Mouse (Mus musculus) embryonic facial prominence, embryonic 14.5 days (tissue): ENCODE data around the gene Stk24. TPM values are rescaled to one million over a fixed set of nuclear protein-coding genes. Genes with fewer than 3 reads are reported as not detected.
"Not testable (repeated sequence)": the region's sequence is repeated elsewhere in the genome, so short reads cannot be mapped to it uniquely, and the experiment has no call there.

Source experiments
- ATAC-seq: fragments of 200-750 bp; cut with Nextera tagmentation; 2 replicates; pipeline ENCODE4 v1.8.0; 2017; ENCODE audit warnings: low read depth, moderate number of reproducible peaks, moderate TSS enrichment
- DNase-seq: peaks from one replicate; pipeline ENCODE4 v3.0.0-alpha.2; 2015; ENCODE audit warnings: low spot score
- H3K27ac ChIP-seq: fragments of 300-500 bp; sonication (generic); replicated peaks from 2 replicates; pipeline ENCODE4 v1.5.1; 2014; ENCODE audit warnings: low read depth, mild to moderate bottlenecking, low read length, moderate library complexity
- H3K27me3 ChIP-seq: fragments of 300-500 bp; sonication (generic); replicated peaks from 2 replicates; pipeline ENCODE4 v1.6.1; 2014; ENCODE audit warnings: low read length; ENCODE audit not compliant: control insufficient read depth, insufficient read depth
- H3K36me3 ChIP-seq: fragments of 300-500 bp; sonication (generic); 2 replicates; pipeline ENCODE4 v1.6.1; 2014; ENCODE audit warnings: low read length, mixed read lengths; ENCODE audit not compliant: control insufficient read depth, insufficient read depth
- H3K4me1 ChIP-seq: fragments of 300-500 bp; sonication (generic); 2 replicates; pipeline ENCODE4 v1.6.1; 2014; ENCODE audit warnings: antibody characterized with exemption, low read length; ENCODE audit not compliant: control insufficient read depth, insufficient read depth
- H3K4me2 ChIP-seq: fragments of 300-500 bp; sonication (generic); 2 replicates; pipeline ENCODE4 v1.6.1; 2014; ENCODE audit warnings: low read depth, mild to moderate bottlenecking, low read length, moderate library complexity, mixed read lengths
- H3K4me3 ChIP-seq: fragments of 300-500 bp; sonication (generic); 2 replicates; pipeline ENCODE4 v1.5.1; 2014; ENCODE audit warnings: low read depth, mild to moderate bottlenecking, low read length
- H3K9ac ChIP-seq: fragments of 300-500 bp; sonication (generic); 2 replicates; pipeline ENCODE4 v1.6.1; 2014; ENCODE audit warnings: low read depth, mild to moderate bottlenecking, low read length, moderate library complexity, mixed read lengths
- H3K9me3 ChIP-seq: fragments of 300-500 bp; sonication (generic); 2 replicates; pipeline ENCODE4 v1.6.1; 2016; ENCODE audit warnings: low read length; ENCODE audit not compliant: control insufficient read depth
- WGBS: fragments of 180-500 bp; shearing (Covaris S2); extraction: QIAGEN DNeasy Blood & Tissue Kit; methylation state at CpG from one replicate; pipeline ENCODE4 v1.1.7; 2014; 5-methylcytosine and 5-hydroxymethylcytosine counted together
- polyA plus RNA-seq: library from polyadenylated mRNA; unstranded; fragments of >200 nt; fragmentation: Nextera tagmentation; extraction: Ambion mirVana; gene quantifications from 2 replicates; pipeline ENCODE4 v1.2.1, GENCODE M21; 2014

Gene Stk24
- polyA plus RNA-seq, 1 experiment from 2014 or later: 38.9 TPM

DNA sequence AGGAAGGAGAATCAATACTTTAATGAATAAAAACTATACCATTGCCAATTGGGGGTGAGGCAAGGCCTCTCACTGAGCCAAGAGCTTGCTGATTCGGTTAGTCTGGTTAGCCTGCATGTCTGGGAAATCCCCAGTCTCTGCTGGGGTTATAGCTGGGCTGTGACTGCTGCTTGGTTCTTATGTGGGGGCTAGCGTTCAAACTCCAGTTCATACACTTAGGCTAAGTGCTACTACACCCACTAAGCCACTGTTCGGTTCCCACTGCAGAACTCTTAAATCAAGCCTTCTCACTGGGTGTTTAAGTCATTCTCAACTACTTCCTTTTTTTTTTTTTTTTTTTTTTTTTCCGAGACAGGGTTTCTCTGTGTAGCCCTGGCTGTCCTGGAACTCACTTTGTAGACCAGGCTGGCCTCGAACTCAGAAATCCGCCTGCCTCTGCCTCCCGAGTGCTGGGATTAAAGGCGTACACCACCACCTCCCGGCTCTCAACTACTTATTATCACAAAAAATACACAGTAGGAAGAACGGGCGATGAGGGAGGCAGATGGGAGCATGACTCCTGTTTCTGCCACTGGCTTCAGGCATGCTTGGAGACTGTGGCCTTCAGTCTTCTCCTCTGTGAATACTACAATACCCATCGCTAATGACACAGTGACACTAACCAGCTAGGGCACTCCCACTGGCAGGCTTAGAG, 37.0 kb upstream of the Stk24 start:
- Histone ChIP-seq H3K4me1 (no peaks in the 10 kb centered on the region), H3K36me3 (no peaks in the 10 kb centered on the region), H3K27me3 (no peaks in the 10 kb centered on the region), H3K4me3 (no peak overlapping the region), H3K9ac (no peak overlapping the region), H3K4me2 (no peak overlapping the region), H3K9me3 (peaks cover 10% of the 10 kb centered on the region; the same call in 1 of the 2 replicates), H3K27ac (no peak overlapping the region)
- DNase-seq (no peak), ATAC-seq (no peak)
- WGBS: 83% methylated on average over 11 of the region's 12 CpGs

DNA sequence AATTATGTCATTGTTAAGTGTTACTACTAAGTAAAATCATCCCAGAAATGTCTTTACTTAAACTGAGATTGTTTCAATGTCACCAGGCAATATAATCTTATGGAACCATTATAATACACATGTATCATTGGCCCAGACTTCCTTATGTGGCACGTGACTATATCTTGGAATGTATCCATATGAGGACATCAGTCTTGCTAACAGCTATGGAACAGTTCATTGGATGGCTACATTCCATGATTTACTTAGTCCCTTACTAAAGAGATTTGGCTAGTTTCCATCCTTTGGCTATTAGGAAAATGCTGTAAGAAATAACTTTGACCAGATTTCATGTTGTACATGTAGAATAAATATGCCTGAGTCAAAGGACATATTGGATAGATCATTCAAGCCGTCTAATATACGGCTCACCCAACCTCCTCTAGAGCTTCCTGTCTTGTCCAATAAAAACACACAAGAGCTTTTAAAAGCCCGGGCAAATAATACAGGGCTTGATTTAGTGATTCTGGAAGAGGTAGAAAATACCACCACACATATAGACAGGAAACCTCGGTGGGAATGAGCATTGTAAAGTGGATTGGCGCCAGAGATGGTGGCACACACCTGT, 34.9 kb upstream of the Stk24 start:
- Histone ChIP-seq H3K9ac (no peak overlapping the region), H3K27ac (no peak overlapping the region), H3K36me3 (no peaks in the 10 kb centered on the region), H3K9me3 (no peaks in the 10 kb centered on the region), H3K27me3 (no peaks in the 10 kb centered on the region), H3K4me3 (no peak overlapping the region), H3K4me1 (no peaks in the 10 kb centered on the region), H3K4me2 (no peak overlapping the region)
- WGBS: 74% methylated on average over 6 of the region's 6 CpGs
- DNase-seq (peak; percentile 54), ATAC-seq (no peak)

DNA sequence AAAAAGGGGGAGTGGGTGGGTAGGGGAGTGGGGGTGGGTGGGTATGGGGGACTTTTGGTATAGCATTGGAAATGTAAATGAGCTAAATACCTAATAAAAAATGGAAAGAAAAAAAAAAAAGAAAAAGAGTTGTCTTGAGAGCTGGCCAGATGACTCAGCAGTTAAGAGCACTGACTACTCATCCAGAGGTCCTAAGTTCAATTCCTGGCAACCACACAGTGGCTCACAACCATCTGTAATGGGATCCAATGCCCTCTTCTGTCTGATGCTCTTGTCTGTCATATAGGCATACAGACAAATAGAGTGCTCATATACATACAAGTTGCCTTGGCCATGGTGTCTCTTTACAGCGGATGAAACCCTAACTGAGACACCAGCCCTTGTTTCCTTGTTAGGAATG, 33.9 kb upstream of the Stk24 start:
- not testable (repeated sequence) for H3K27ac ChIP-seq, H3K36me3 ChIP-seq, H3K27me3 ChIP-seq, H3K4me3 ChIP-seq, DNase-seq, ATAC-seq, H3K4me2 ChIP-seq, H3K4me1 ChIP-seq, H3K9me3 ChIP-seq, H3K9ac ChIP-seq
- WGBS: 95% methylated on average over 1 of the region's 1 CpGs

DNA sequence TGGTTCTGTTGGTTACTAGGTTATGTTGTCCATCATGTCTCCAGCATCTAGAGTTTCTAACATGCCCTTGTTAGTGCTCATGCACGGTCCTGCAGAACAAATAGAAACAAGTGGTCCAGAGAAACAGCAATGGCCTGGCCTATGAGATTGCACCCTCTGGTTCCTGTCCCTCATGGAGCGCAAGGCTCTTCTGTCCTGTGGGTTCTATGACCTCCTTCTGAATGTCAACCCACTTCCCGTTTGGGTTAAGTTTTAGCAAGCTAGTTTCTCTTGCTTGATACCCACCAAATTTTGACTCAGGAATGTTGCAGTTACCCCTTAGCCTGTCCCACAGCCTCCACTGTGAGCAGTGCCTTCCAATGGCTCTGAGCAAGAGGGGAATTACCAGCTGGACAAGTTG, 29.1 kb upstream of the Stk24 start:
- Histone ChIP-seq H3K9ac (no peak overlapping the region), H3K27me3 (no peaks in the 10 kb centered on the region), H3K4me2 (no peak overlapping the region), H3K36me3 (no peaks in the 10 kb centered on the region), H3K4me3 (no peak overlapping the region), H3K9me3 (no peaks in the 10 kb centered on the region), H3K4me1 (no peaks in the 10 kb centered on the region), H3K27ac (no peak overlapping the region)
- ATAC-seq: no peak
- WGBS: 80% methylated on average over 3 of the region's 3 CpGs
- no peak for DNase-seq

DNA sequence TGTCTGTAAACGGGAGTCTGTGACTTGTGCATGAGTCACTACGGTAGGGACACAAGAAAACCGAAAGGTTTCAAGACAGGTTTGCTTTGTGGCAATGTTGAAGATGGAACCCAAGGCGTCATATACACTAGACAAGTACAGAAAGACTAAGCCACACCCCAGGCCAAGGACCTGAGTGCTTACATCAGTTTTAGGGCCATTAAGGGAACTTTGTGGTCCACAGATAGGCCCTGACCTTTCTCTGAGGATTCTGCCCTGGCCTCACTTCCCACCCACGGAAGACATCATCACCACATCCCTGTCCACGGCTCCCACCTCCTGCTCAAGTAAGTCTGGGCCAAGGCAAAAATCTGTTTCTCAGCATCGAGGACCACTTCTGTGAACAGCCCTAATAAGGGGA, 27.1 kb upstream of the Stk24 start:
- Histone ChIP-seq H3K27me3 (no peaks in the 10 kb centered on the region), H3K9ac (no peak overlapping the region), H3K4me3 (no peak overlapping the region), H3K4me1 (no peaks in the 10 kb centered on the region), H3K4me2 (no peak overlapping the region), H3K36me3 (no peaks in the 10 kb centered on the region), H3K9me3 (0 out of 2 replicates have a peak, but pooled peaks cover 3% of the 10 kb centered on the region), H3K27ac (no peak overlapping the region)
- no peak for ATAC-seq
- WGBS: 94% methylated on average over 7 of the region's 7 CpGs
- DNase-seq: no peak

DNA sequence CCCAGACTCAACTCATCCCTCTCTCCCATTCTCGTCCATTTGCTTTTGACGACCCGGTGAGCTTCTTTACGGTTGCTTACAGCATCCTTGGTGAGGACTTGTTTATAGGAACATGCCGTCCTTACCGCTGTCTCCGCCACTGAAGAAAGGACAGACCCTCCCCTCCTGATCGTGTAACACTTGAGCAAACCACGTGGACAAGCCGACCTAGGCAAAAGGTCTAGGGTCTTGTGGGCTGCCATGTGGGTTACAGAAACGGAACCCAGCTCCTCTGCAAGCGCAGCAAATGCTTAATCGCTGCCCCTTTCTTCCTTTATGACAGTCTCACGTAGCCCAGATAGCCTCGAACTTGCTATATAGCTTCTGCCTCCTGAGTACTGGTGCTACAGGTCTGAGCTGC, 25.7 kb upstream of the Stk24 start:
- no peaks in the 10 kb centered on the region for H3K4me1 ChIP-seq
- H3K27ac ChIP-seq: no peak overlapping the region
- peak overlapping the region; percentile 46 for H3K4me2 ChIP-seq
- no peak for ATAC-seq
- no peak overlapping the region for H3K4me3 ChIP-seq
- WGBS: 56% methylated on average over 15 of the region's 15 CpGs
- no peak overlapping the region; the same call in 1 of the 2 replicates for H3K9ac ChIP-seq
- DNase-seq: no peak
- H3K27me3 ChIP-seq: no peaks in the 10 kb centered on the region
- H3K9me3 ChIP-seq: 0 out of 2 replicates have a peak, but pooled peaks cover 3% of the 10 kb centered on the region
- no peaks in the 10 kb centered on the region for H3K36me3 ChIP-seq

DNA sequence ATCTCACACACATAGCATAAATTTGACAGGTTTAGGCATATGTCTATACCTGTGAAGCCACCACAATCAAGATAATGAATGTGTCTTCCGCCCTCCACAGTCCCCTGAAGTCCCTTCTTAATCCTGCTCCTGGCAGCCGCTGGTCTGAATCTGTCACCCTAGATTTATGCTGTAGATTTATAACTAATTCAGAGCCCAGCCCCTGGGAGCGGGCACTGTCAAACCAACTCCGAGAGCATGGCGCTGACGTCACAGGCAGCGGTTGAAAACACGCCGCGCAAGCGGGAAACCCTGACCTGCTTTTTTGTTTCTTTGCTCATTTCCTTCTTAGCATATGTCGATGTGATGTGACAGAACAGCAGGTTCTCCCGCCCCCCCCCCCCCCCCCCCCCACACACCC, 25.3 kb upstream of the Stk24 start:
- Histone ChIP-seq H3K9me3 (0 out of 2 replicates have a peak, but pooled peaks cover 3% of the 10 kb centered on the region), H3K27ac (no peak overlapping the region), H3K4me2 (peak overlapping the region; percentile 46), H3K9ac (no peak overlapping the region; the same call in 1 of the 2 replicates), H3K4me1 (no peaks in the 10 kb centered on the region), H3K4me3 (no peak overlapping the region), H3K27me3 (no peaks in the 10 kb centered on the region), H3K36me3 (no peaks in the 10 kb centered on the region)
- ATAC-seq: peak; percentile 37; the same call in 1 of the 2 replicates
- DNase-seq: peak; percentile 49
- WGBS: 54% methylated on average over 12 of the region's 13 CpGs

DNA sequence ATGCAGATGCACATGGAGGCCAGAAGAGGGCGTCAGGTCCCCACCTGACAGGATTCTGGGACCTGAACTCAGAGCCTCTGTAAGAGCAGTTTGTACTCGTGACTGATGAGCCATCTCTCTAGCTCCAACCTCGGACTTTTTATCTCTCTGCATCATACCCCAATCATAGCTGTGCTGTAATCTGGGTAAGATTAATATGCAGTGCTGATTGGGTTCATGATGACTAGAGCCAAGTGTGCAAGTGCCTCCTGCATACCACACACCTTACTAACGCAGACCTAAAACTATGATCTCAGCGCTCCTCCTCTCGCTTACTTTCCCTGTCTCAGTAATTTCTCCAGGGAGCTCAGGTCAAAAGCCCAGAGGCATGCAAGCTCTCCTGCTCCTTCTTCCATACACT, 19.9 kb upstream of the Stk24 start:
- ATAC-seq (no peak), DNase-seq (no peak)
- H3K36me3 ChIP-seq: no peaks in the 10 kb centered on the region
- H3K27me3 ChIP-seq: no peaks in the 10 kb centered on the region
- WGBS: 76% methylated on average over 6 of the region's 6 CpGs
- no peak overlapping the region for H3K4me3 ChIP-seq
- no peak overlapping the region for H3K4me2 ChIP-seq
- H3K9ac ChIP-seq: no peak overlapping the region
- H3K27ac ChIP-seq: no peak overlapping the region
- H3K9me3 ChIP-seq: 0 out of 2 replicates have a peak, but pooled peaks cover 3% of the 10 kb centered on the region
- H3K4me1 ChIP-seq: no peaks in the 10 kb centered on the region

DNA sequence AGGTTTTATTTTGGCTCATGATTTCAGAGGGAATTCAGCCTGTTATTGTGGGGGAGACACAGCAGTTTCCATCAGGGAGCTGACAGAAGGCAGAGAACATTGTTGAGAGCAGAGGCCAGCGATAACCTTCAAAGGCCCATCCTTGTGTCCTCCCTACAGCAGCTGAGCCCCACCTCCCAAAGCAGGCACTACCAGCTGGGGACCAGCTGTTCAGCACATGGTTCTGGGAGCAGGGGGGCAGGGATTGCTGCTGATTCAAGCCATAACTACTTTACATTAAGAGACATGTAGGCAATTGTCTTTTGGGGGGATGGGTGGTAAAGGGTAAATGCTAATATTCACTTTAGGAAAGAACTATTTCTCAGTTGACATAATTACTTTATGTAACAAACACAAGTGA, 17.7 kb upstream of the Stk24 start:
- H3K27ac ChIP-seq: no peak overlapping the region
- 48% methylated on average over 1 of the region's 1 CpGs for WGBS
- ATAC-seq: no peak
- H3K9ac ChIP-seq: no peak overlapping the region
- no peaks in the 10 kb centered on the region for H3K4me1 ChIP-seq
- H3K27me3 ChIP-seq: no peaks in the 10 kb centered on the region
- DNase-seq: peak; percentile 57
- no peak overlapping the region for H3K4me3 ChIP-seq
- H3K4me2 ChIP-seq: no peak overlapping the region
- no peaks in the 10 kb centered on the region for H3K36me3 ChIP-seq
- 0 out of 2 replicates have a peak, but pooled peaks cover 2% of the 10 kb centered on the region for H3K9me3 ChIP-seq
